Comparison of ENCODE assay signal across 8 mouse cellular contexts in the genomic region with DNA sequence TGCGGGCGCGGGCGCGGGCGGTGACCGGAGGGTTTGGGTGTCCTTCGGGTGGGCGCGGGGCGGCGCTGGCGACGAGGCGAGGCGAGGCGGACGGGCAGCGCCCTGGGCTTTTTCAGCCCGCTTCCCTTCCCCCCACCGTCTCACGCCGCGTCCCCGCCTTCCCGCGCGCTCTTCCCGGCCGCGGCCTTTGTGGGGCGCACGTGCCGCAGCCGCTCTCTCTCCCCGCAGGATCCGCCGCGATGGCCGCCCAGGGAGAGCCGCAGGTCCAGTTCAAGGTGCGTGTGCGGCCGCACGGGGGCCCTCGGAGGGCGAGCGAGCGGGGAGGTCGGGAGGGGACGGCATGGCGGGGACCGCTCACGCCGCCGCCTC. TPM values are rescaled to one million over a fixed set of nuclear protein-coding genes. Genes with fewer than 3 reads are reported as not detected.
A peak's percentile ranks its signal among the peaks of the same experiment; 100 is the strongest.
DNase-seq lines count a peak whose midpoint lies in the region; ATAC-seq and TF ChIP-seq lines count a peak whose summit lies in the region.

No protein-coding gene starts in this region.

- peak overlapping the region; percentile 81 for H3K4me2 ChIP-seq in forebrain, embryonic 11.5 days (ENCODE audit: low read depth, low read length, severe bottlenecking)
- H3K4me2 ChIP-seq in liver, embryonic 12.5 days: peak overlapping the region; percentile 77
- peak overlapping the region; percentile 88 for H3K4me2 ChIP-seq in stomach, postnatal 0 days (replicated peaks; ENCODE audit: low read depth)

- peak; percentile 61 for ATAC-seq in forebrain, embryonic 11.5 days (replicated peaks; ENCODE audit: low FRiP score)
- ATAC-seq in liver, embryonic 12.5 days: peak; percentile 51
- ATAC-seq in stomach, postnatal 0 days (ENCODE audit: low FRiP score, low TSS enrichment): peak; percentile 87

- in situ Hi-C loops in ES-E14 (cut with MboI; ENCODE audit: low sequenced_read_pairs in 2 of 2, unreplicated experiment in 2 of 2): no loop called here

- TF ChIP-seq EP300 in stomach, postnatal 0 days (optimal IDR thresholded peaks at IDR 0.05): no peak

- peak overlapping the region; percentile 100 for H3K27ac ChIP-seq in heart, embryonic 10.5 days
- peak overlapping the region; percentile 97 for H3K27ac ChIP-seq in ES-E14 (ENCODE audit: insufficient read depth, low read depth, low read length, poor library complexity, severe bottlenecking)
- peak overlapping the region; percentile 97 for H3K27ac ChIP-seq in forebrain, embryonic 11.5 days (ENCODE audit: low read depth, low read length)
- peak overlapping the region; percentile 98 for H3K27ac ChIP-seq in liver, embryonic 12.5 days
- H3K27ac ChIP-seq in stomach, postnatal 0 days (replicated peaks): peak overlapping the region; percentile 95

- peak overlapping the region; percentile 95 for H3K4me3 ChIP-seq in heart, embryonic 10.5 days
- peak overlapping the region; percentile 74 to 93 for H3K4me3 ChIP-seq in ES-E14 (ENCODE audit: insufficient read depth in 1 of 2, low read depth in 1 of 2, low read length in 2 of 2, poor library complexity in 1 of 2, severe bottlenecking in 1 of 2)
- H3K4me3 ChIP-seq in forebrain, embryonic 11.5 days (ENCODE audit: low read depth, low read length): peak overlapping the region; percentile 93
- peak overlapping the region; percentile 100 for H3K4me3 ChIP-seq in liver, embryonic 12.5 days
- peak overlapping the region; percentile 83 for H3K4me3 ChIP-seq in stomach, postnatal 0 days (ENCODE audit: low read depth, low read length)

- TF ChIP-seq CTCF in stomach, postnatal 0 days (IDR thresholded peaks at IDR 0.05; ENCODE audit: low read depth): peak; percentile 48

- DNase-seq in heart, embryonic 10.5 days (ENCODE audit: low spot score): no peak
- no peak for DNase-seq in heart, postnatal 4 days
- no peak for DNase-seq in ES-E14 (ENCODE audit: low read depth, low spot score)
- no peak for DNase-seq in forebrain, embryonic 11.5 days (ENCODE audit: low spot score)
- DNase-seq in stomach, postnatal 0 days (ENCODE audit: low spot score): peak; percentile 85
- DNase-seq in left cerebral cortex, adult 11 months (ENCODE audit: low spot score): no peak
- no peak for DNase-seq in urinary bladder, postnatal 36 days (ENCODE audit: low spot score in 2 of 2)

- H3K9ac ChIP-seq in ES-E14 (ENCODE audit: insufficient read depth, low read depth, low read length, poor library complexity, severe bottlenecking): peak overlapping the region; percentile 98
- H3K9ac ChIP-seq in forebrain, embryonic 11.5 days (ENCODE audit: low read length): peak overlapping the region; percentile 99
- H3K9ac ChIP-seq in liver, embryonic 12.5 days: peak overlapping the region; percentile 99
- H3K9ac ChIP-seq in stomach, postnatal 0 days (ENCODE audit: low read length): peak overlapping the region; percentile 82

- H3K36me3 ChIP-seq in heart, embryonic 10.5 days: peaks cover 32% of the 10 kb centered on the region
- H3K36me3 ChIP-seq in ES-E14 (ENCODE audit: control insufficient read depth, insufficient read depth, low read length, poor library complexity, severe bottlenecking): peaks cover 23% of the 10 kb centered on the region
- peaks cover 2% of the 10 kb centered on the region; the same call in 1 of the 2 replicates for H3K36me3 ChIP-seq in forebrain, embryonic 11.5 days (ENCODE audit: control insufficient read depth, insufficient read depth, low read length)
- H3K36me3 ChIP-seq in liver, embryonic 12.5 days: peaks cover 47% of the 10 kb centered on the region
- no peaks in the 10 kb centered on the region; the same call in 1 of the 2 replicates for H3K36me3 ChIP-seq in stomach, postnatal 0 days (ENCODE audit: control insufficient read depth, insufficient read depth, low read length)

- peaks cover 9% of the 10 kb centered on the region for H3K4me1 ChIP-seq in heart, embryonic 10.5 days
- H3K4me1 ChIP-seq in ES-E14 (ENCODE audit: control insufficient read depth in 2 of 2, insufficient read depth in 2 of 2, low read length in 2 of 2, poor library complexity in 1 of 2): peaks cover 2 to 9% of the 10 kb centered on the region in 2 experiments; a peak in 2 of 4 replicates
- peaks cover 2% of the 10 kb centered on the region; the same call in 1 of the 2 replicates for H3K4me1 ChIP-seq in forebrain, embryonic 11.5 days (replicated peaks; ENCODE audit: control insufficient read depth, insufficient read depth, low read length)
- peaks cover 27% of the 10 kb centered on the region for H3K4me1 ChIP-seq in liver, embryonic 12.5 days
- no peaks in the 10 kb centered on the region for H3K4me1 ChIP-seq in stomach, postnatal 0 days (replicated peaks; ENCODE audit: control insufficient read depth, insufficient read depth)

- H3K9me3 ChIP-seq in heart, embryonic 10.5 days: no peaks in the 10 kb centered on the region
- H3K9me3 ChIP-seq in ES-E14 (ENCODE audit: control insufficient read depth, insufficient read depth, low read depth, low read length): no peaks in the 10 kb centered on the region
- no peaks in the 10 kb centered on the region for H3K9me3 ChIP-seq in forebrain, embryonic 11.5 days (ENCODE audit: control insufficient read depth, low read length)
- H3K9me3 ChIP-seq in liver, embryonic 12.5 days (replicated peaks): no peaks in the 10 kb centered on the region
- H3K9me3 ChIP-seq in stomach, postnatal 0 days (ENCODE audit: control insufficient read depth, low read length): no peaks in the 10 kb centered on the region

- under 1% methylated on average over 56 of the region's 56 CpGs for WGBS in heart, embryonic 10.5 days
- WGBS in forebrain, embryonic 11.5 days: under 1% methylated on average over 39 of the region's 56 CpGs
- WGBS in liver, embryonic 12.5 days (ENCODE audit: insufficient replicate concordance): under 1% methylated on average over 56 of the region's 56 CpGs
- under 1% methylated on average over 40 of the region's 56 CpGs for WGBS in stomach, postnatal 0 days

- H3K27me3 ChIP-seq in heart, embryonic 10.5 days (ENCODE audit: insufficient read depth, poor library complexity, severe bottlenecking): no peaks in the 10 kb centered on the region
- no peaks in the 10 kb centered on the region for H3K27me3 ChIP-seq in forebrain, embryonic 11.5 days (ENCODE audit: control insufficient read depth, insufficient read depth, low read length)
- no peaks in the 10 kb centered on the region for H3K27me3 ChIP-seq in liver, embryonic 12.5 days (replicated peaks)
- H3K27me3 ChIP-seq in stomach, postnatal 0 days (ENCODE audit: control insufficient read depth, insufficient read depth, low read length): no peaks in the 10 kb centered on the region

TF ChIP-seq in ES-E14, 5 proteins besides CTCF, POLR2A, EP300 and RAD21:
- TF ChIP-seq ZC3H11A (IDR thresholded peaks at IDR 0.05; ENCODE audit: borderline replicate concordance, low read depth, low read length) (no peak), MAFK (IDR thresholded peaks at IDR 0.05; ENCODE audit: insufficient read depth, low read depth, low read length) (no peak), HCFC1 (IDR thresholded peaks at IDR 0.05; ENCODE audit: borderline replicate concordance, insufficient read depth, low read length) (no peak), ZNF384 (IDR thresholded peaks at IDR 0.05; ENCODE audit: low read depth, low read length) (no peak), CHD2 (IDR thresholded peaks at IDR 0.05; ENCODE audit: low read depth, low read length) (no peak)

RNA-seq across cellular contexts. Expression of a gene that starts 0.4 kb away (rescaled TPM):
- 581 and 755 TPM in 2 replicates for polyA plus RNA-seq in heart, embryonic 10.5 days (2016; fragmentation: Nextera tagmentation; extraction: Ambion mirVana)
- total RNA-seq in heart, postnatal 4 days (2021): 100 to 1,000 TPM; 192 to 200 TPM
- 642 and 877 TPM in 2 replicates for total RNA-seq in ES-E14 (2012; rRNA removed)
- 917 and 946 TPM in 2 replicates for polyA plus RNA-seq in forebrain, embryonic 11.5 days (2014; fragmentation: Nextera tagmentation; extraction: Ambion mirVana)
- polyA plus RNA-seq in liver, embryonic 12.5 days (2016; fragmentation: Nextera tagmentation; extraction: Ambion mirVana): 682 and 694 TPM in 2 replicates
- polyA plus RNA-seq in stomach, postnatal 0 days (2015; fragmentation: Nextera tagmentation; extraction: Ambion mirVana): 226 and 257 TPM in 2 replicates

RNA-seq across cellular contexts. Expression of a gene that starts 11.9 kb away (rescaled TPM):
- polyA plus RNA-seq in heart, embryonic 10.5 days (2016; fragmentation: Nextera tagmentation; extraction: Ambion mirVana): 19.8 and 23.9 TPM in 2 replicates
- 10 to 100 TPM; 20.4 to 21.6 TPM for total RNA-seq in heart, postnatal 4 days (2021)
- 6.8 and 9.4 TPM in 2 replicates for total RNA-seq in ES-E14 (2012; rRNA removed)
- 29.6 and 32.3 TPM in 2 replicates for polyA plus RNA-seq in forebrain, embryonic 11.5 days (2014; fragmentation: Nextera tagmentation; extraction: Ambion mirVana)
- polyA plus RNA-seq in liver, embryonic 12.5 days (2016; fragmentation: Nextera tagmentation; extraction: Ambion mirVana): 95.8 and 106 TPM in 2 replicates
- polyA plus RNA-seq in stomach, postnatal 0 days (2015; fragmentation: Nextera tagmentation; extraction: Ambion mirVana): 10.4 and 10.9 TPM in 2 replicates
